8 mouse cellular contexts compared by ENCODE assay signal in genomic region chr7:140955758-140956555, GRCm38 (mm10). TPM values are rescaled to one million over a fixed set of nuclear protein-coding genes. Genes with fewer than 3 reads are reported as not detected.
DNase-seq lines count a peak whose midpoint lies in the region; ATAC-seq lines count a peak whose summit lies in the region.

Gm45717 (minus strand) TSS chr7:140955937.
Ifitm2 (minus strand) TSS chr7:140955987.

- ATAC-seq in embryonic facial prominence, embryonic 14.5 days (ENCODE audit: low read depth): peak; percentile 92
- ATAC-seq in heart, embryonic 13.5 days (ENCODE audit: extremely low read depth, insufficient number of reproducible peaks, low FRiP score, low TSS enrichment): peak; percentile 60; the same call in 1 of the 2 replicates
- peak; percentile 89 for ATAC-seq in kidney, embryonic 15.5 days (replicated peaks; ENCODE audit: low FRiP score)
- peak; percentile 92 for ATAC-seq in lung, embryonic 16.5 days (ENCODE audit: low read depth)

- H3K4me1 ChIP-seq in embryonic facial prominence, embryonic 14.5 days (ENCODE audit: control insufficient read depth, insufficient read depth, low read length): peaks cover 42% of the 10 kb centered on the region
- peaks cover 45% of the 10 kb centered on the region for H3K4me1 ChIP-seq in heart, embryonic 13.5 days
- H3K4me1 ChIP-seq in kidney, embryonic 15.5 days: peaks cover 65% of the 10 kb centered on the region
- H3K4me1 ChIP-seq in lung, embryonic 16.5 days (replicated peaks; ENCODE audit: control insufficient read depth, insufficient read depth, low read length): peaks cover 20% of the 10 kb centered on the region

- H3K4me3 ChIP-seq in embryonic facial prominence, embryonic 14.5 days (ENCODE audit: low read depth, low read length): peak within 1 kb of the TSS; percentile 56
- peak within 1 kb of the TSS; percentile 68 for H3K4me3 ChIP-seq in heart, embryonic 13.5 days
- H3K4me3 ChIP-seq in kidney, embryonic 15.5 days (replicated peaks): peak within 1 kb of the TSS; percentile 59
- peak within 1 kb of the TSS; percentile 65 for H3K4me3 ChIP-seq in lung, embryonic 16.5 days (ENCODE audit: low read length)

- peak within 1 kb of the TSS; percentile 94 for H3K27ac ChIP-seq in embryonic facial prominence, embryonic 14.5 days (replicated peaks; ENCODE audit: low read depth, low read length)
- peak within 1 kb of the TSS; percentile 94 for H3K27ac ChIP-seq in heart, embryonic 13.5 days (replicated peaks)
- H3K27ac ChIP-seq in kidney, embryonic 15.5 days: peak within 1 kb of the TSS; percentile 94
- peak within 1 kb of the TSS; percentile 99 for H3K27ac ChIP-seq in lung, embryonic 16.5 days (ENCODE audit: low read length)

- peak within 1 kb of the TSS; percentile 71 for H3K9ac ChIP-seq in embryonic facial prominence, embryonic 14.5 days (ENCODE audit: low read depth, low read length)
- H3K9ac ChIP-seq in heart, embryonic 13.5 days: peak within 1 kb of the TSS; percentile 86
- peak within 1 kb of the TSS; percentile 70 for H3K9ac ChIP-seq in kidney, embryonic 15.5 days
- peak within 1 kb of the TSS; percentile 76 for H3K9ac ChIP-seq in lung, embryonic 16.5 days (ENCODE audit: low read length)

- WGBS in embryonic facial prominence, embryonic 14.5 days: 7% methylated on average over 11 of the region's 11 CpGs
- WGBS in heart, embryonic 13.5 days: 6% methylated on average over 11 of the region's 11 CpGs
- WGBS in kidney, embryonic 15.5 days: 9% methylated on average over 11 of the region's 11 CpGs
- WGBS in lung, embryonic 16.5 days: 5% methylated on average over 11 of the region's 11 CpGs

- H3K4me2 ChIP-seq in embryonic facial prominence, embryonic 14.5 days (ENCODE audit: low read depth, low read length): peak within 1 kb of the TSS; percentile 79
- H3K4me2 ChIP-seq in heart, embryonic 13.5 days: peak within 1 kb of the TSS; percentile 75
- H3K4me2 ChIP-seq in kidney, embryonic 15.5 days: peak within 1 kb of the TSS; percentile 88
- H3K4me2 ChIP-seq in lung, embryonic 16.5 days (ENCODE audit: low read depth, low read length): peak within 1 kb of the TSS; percentile 73

- no peaks in the 10 kb centered on the region for H3K27me3 ChIP-seq in embryonic facial prominence, embryonic 14.5 days (replicated peaks; ENCODE audit: control insufficient read depth, insufficient read depth, low read length)
- H3K27me3 ChIP-seq in heart, embryonic 13.5 days (replicated peaks): peaks cover 11% of the 10 kb centered on the region
- no peaks in the 10 kb centered on the region for H3K27me3 ChIP-seq in kidney, embryonic 15.5 days
- H3K27me3 ChIP-seq in lung, embryonic 16.5 days (ENCODE audit: control insufficient read depth, insufficient read depth, low read depth, low read length): no peaks in the 10 kb centered on the region; the same call in 1 of the 2 replicates

- 0 out of 2 replicates have a peak, but pooled peaks cover 10% of the 10 kb centered on the region for H3K36me3 ChIP-seq in embryonic facial prominence, embryonic 14.5 days (ENCODE audit: control insufficient read depth, insufficient read depth, low read length)
- 0 out of 2 replicates have a peak, but pooled peaks cover 9% of the 10 kb centered on the region for H3K36me3 ChIP-seq in heart, embryonic 13.5 days
- H3K36me3 ChIP-seq in kidney, embryonic 15.5 days: peaks cover 9% of the 10 kb centered on the region; the same call in 1 of the 2 replicates
- H3K36me3 ChIP-seq in lung, embryonic 16.5 days (ENCODE audit: control insufficient read depth, insufficient read depth, low read length): no peaks in the 10 kb centered on the region

- DNase-seq in urinary bladder, postnatal 14 days (ENCODE audit: low spot score): peak; percentile 90
- no peak for DNase-seq in urinary bladder, adult 2 months (ENCODE audit: low spot score)
- DNase-seq in embryonic facial prominence, embryonic 14.5 days (ENCODE audit: low spot score): peak; percentile 97
- DNase-seq in ovary, postnatal 36 days (ENCODE audit: low spot score): peak; percentile 65
- DNase-seq in cerebellum, adult 9-11 months: no peak

- no peaks in the 10 kb centered on the region for H3K9me3 ChIP-seq in embryonic facial prominence, embryonic 14.5 days (ENCODE audit: control insufficient read depth, low read length)
- H3K9me3 ChIP-seq in heart, embryonic 13.5 days: no peaks in the 10 kb centered on the region
- no peaks in the 10 kb centered on the region for H3K9me3 ChIP-seq in kidney, embryonic 15.5 days (replicated peaks)
- no peaks in the 10 kb centered on the region for H3K9me3 ChIP-seq in lung, embryonic 16.5 days (ENCODE audit: control insufficient read depth, low read length)

RNA-seq across cellular contexts. Expression of gene Gm45717, which starts in this region (rescaled TPM):
- polyA plus RNA-seq in urinary bladder, adult 2 months (2012; rRNA removed): not detected in 2 replicates
- 0.89 TPM in 1 of 2 replicates, not detected in the other for polyA plus RNA-seq in embryonic facial prominence, embryonic 14.5 days (2014; fragmentation: Nextera tagmentation; extraction: Ambion mirVana)
- polyA plus RNA-seq in heart, embryonic 13.5 days (2015; fragmentation: Nextera tagmentation; extraction: Ambion mirVana): not detected in 2 replicates
- polyA plus RNA-seq in kidney, embryonic 15.5 days (2015; fragmentation: Nextera tagmentation; extraction: Ambion mirVana): 0.39 TPM in 1 of 2 replicates, not detected in the other
- 0.67 TPM in 1 of 2 replicates, not detected in the other for polyA plus RNA-seq in lung, embryonic 16.5 days (2015; fragmentation: Nextera tagmentation; extraction: Ambion mirVana)

RNA-seq across cellular contexts. Expression of gene Ifitm2, which starts in this region (rescaled TPM):
- 860 and 924 TPM in 2 replicates for polyA plus RNA-seq in urinary bladder, adult 2 months (2012; rRNA removed)
- polyA plus RNA-seq in embryonic facial prominence, embryonic 14.5 days (2014; fragmentation: Nextera tagmentation; extraction: Ambion mirVana): 1,406 and 1,438 TPM in 2 replicates
- polyA plus RNA-seq in heart, embryonic 13.5 days (2015; fragmentation: Nextera tagmentation; extraction: Ambion mirVana): 505 and 535 TPM in 2 replicates
- 897 and 954 TPM in 2 replicates for polyA plus RNA-seq in kidney, embryonic 15.5 days (2015; fragmentation: Nextera tagmentation; extraction: Ambion mirVana)
- polyA plus RNA-seq in lung, embryonic 16.5 days (2015; fragmentation: Nextera tagmentation; extraction: Ambion mirVana): 949 and 984 TPM in 2 replicates

Comparison
In these comparisons a context has a peak if more than half of its experiments do, and no peak if none do; other contexts are left out.
1. DNase-seq: peak in urinary bladder, postnatal 14 days (single experiment), embryonic facial prominence, embryonic 14.5 days (single experiment) and ovary, postnatal 36 days (single experiment); none in urinary bladder, adult 2 months (single experiment) and cerebellum, adult 9-11 months (single experiment).
2. Peak in every context shown above with its lines, with median percentiles within 50 percentile points of each other: ATAC-seq, H3K27ac ChIP-seq, H3K4me2 ChIP-seq, H3K4me3 ChIP-seq and H3K9ac ChIP-seq.